Mouse (Mus musculus) cerebellum, postnatal 4 days (tissue): ENCODE measurements at regions not wholly inside any gene's neighbourhood (a gene's known extent, or its start where the extent isn't known, plus 50 kb on each side); places are given as distances from the start of the nearest gene placed in this dataset.

ENCODE experiments used
- DNase-seq, 2 experiments: peaks; one replicate each; pipeline ENCODE4 v3.0.0; 2022; ENCODE audit warnings: low spot score in 2 of 2, mixed read lengths in 1 of 2

DNA sequence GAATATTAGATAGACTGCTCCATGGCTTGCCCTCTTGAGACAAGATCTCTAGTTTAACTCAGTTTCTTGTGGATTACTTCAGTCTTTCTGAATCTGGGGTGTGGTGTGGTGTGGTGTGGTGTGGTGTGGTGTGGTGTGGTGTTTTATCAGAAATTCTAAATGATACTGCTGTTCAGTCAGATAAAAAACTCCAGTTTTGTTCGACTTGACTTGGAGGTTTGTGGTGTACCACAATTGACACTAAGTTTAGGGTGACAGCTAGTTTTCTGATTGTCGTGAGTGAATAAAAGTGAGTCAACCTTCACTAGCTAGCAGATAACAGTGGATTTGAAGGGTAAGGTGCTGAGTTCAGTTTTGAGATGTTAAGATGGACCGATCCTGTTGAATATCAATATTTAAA, 89.5 kb upstream of the Cdkn2b start:
- DNase-seq: no peak

DNA sequence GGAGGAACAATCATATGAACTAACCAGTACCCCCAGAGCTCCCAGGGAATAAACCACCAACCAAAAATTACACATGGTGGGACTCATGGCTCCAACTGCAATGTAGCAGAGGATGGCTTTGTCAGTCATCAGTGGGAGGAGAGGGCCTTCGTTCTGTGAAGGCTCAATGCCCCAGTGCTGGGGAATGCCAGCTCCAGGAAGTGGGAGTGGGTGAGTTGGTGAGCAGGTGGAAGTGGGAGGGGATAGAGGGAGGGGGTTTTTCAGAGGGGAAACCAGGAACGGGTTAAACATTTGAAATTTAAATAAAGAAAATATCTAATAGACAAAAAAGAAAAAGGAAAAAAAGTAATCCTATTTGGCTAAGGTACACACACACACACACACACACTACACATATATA, 88.4 kb upstream of the Cdkn2b start:
- DNase-seq: no peak

DNA sequence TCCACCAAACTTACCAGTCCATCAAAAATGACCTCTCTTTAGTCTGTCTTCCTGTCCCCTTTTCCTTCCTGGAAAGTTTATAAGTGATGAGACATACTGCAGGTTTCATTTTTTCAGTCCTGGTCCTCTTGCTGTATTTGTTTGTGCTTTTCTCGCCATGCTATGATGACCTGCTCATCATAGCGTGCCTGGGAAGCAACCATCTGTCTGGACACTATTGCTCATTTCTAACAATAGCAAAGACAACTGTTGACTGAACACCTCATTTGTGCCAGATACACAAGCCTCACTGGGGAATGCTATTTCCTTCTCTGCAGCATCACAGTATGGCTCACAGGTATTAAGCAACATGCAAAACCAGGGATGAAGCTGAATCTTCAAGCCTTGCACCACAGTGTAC, 85.2 kb upstream of the Cdkn2b start:
- no peak for DNase-seq

DNA sequence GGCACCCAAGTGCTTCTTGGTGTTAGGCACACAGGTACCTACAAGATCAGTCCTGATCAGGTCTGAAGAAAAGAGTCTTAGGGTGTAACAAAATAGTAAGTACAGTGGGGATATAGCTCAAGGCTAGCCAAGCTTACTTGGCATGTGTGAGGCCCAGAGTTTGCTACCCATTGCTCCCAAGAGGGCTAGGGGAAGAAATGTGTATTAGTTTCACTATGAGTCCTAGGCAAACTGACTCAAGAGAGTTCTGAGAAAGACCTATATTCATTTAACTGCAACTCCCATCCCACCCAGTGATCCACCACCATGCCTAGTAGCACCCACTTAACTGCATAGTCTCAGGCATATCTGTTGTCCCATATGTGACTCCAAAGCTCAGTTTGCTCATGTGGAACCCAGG, 84.5 kb upstream of the Cdkn2b start:
- no peak for DNase-seq

DNA sequence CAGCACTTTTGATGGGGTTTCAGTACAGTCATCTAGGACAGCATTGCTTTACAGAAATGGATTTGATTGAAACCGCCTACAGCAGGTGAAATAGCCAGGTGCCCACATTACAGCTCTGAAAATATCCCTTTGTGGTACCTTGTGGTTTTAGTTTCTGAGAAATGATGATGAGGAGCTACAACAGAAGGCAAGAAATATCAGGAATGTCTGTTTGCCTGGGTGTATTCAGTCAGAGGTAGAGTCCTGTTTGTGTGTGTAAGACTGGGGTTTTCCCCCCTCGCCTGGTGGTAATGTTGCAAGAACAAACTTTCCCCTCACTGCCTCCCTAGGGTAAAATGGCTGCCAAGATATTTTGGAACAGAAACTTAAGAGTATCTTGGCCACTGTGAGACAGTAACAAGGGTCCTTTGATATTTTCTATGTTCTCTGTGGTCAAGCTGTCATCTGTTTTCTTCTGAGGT, 82.4 kb upstream of the Cdkn2b start:
- DNase-seq: no peak

DNA sequence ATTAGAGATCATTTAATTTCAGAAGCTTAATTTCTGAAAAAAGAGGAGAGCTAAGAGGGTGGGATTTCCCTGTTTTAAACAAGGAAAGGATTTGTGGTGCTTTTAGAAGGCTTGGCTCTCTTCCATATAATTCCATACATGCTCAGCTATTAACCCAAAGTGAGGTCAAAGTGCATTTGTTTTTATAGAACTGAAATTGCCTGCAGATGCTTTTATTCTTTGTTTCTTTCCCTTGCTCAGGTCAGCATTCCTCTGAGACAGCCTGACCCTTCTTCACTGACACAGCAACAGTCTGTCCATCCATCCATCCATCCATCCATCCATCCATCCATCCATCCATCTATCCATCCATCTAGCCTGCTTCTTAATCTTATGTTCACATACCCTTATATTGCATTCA, 82.0 kb upstream of the Cdkn2b start:
- DNase-seq: no peak

DNA sequence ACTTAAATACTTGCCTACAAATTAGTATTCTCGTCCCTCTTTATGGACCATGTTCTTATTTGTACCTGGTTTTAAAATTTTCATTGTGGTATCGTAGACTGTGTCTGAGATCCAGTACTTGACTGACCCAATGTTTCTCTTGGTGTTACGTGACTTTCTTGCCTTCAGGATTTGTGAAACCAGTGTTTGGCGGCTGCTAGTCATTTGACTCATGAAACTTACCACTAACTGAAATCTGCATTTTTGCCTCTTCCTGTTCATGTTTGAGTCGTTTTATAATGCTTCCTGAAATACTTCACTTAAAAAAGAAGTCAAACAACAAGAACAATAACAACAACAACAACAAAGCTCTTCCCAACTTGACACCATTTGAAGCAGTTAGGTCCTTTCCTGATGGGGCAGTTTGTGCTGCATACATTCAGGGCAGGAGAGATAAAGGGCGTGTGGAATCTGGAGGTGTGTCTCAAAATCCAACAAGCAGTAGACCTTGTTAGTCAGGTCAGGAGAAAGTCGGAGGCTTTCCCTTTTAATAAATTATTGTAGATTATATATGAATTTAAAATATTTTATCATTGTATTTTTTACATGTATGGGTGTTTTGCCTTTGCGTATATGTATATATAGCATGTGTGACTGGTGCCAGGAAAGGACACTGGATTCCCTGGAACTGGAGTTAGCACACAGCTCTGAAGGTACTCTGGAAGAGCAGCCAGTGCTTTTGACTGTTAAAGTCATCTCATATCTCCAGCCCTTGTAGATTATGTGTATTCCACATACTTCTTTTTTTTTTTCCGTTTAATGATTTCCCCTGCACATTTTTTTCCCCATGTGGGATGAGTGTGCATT, 80.8 kb upstream of the Cdkn2b start:
- DNase-seq: no peak

DNA sequence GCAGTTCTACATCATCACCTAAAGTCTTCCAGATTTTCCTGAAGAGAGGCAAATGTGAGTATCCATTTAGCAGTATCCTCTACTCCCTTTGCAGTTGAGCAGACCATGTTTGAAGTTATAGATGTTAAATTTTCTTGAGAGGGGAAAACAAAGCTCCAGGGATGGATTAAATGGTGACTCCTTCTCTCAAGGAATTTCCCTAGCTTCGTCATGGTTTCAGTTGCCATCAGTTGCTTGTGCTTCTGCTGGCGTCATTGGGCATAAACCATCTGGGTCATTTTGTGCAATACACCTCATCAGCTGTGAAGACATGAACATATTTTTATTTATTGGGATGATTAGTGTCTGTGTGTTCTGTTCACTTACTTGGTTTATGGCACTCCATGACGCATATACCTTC, 72.7 kb upstream of the Cdkn2b start:
- no peak for DNase-seq

DNA sequence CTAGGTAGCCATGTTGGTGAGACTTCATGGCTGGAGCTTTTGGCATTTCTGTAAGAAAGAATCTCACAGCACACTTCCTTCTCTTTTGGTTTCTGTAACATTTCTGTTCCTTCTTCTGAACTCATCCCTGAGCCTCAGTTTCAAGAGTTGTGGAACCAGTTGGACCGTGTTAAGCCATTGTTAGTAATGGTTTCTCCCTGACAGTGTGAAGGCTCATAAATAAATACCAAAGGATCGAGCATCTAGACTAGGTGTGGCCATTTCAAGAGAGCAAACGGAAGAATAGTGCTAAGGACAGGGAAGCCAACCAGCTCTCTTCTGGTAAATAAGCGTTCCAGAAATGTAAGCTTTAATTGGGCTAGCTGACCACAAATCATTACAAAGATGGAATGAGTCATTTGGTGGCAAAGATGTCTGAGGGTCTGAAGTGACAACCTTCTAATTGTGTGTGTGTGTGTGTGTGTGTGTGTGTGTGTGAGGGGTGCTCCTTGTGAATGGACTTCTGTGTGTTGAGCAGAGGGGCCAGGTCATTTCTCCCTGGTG, 71.7 kb upstream of the Cdkn2b start:
- no peak for DNase-seq

DNA sequence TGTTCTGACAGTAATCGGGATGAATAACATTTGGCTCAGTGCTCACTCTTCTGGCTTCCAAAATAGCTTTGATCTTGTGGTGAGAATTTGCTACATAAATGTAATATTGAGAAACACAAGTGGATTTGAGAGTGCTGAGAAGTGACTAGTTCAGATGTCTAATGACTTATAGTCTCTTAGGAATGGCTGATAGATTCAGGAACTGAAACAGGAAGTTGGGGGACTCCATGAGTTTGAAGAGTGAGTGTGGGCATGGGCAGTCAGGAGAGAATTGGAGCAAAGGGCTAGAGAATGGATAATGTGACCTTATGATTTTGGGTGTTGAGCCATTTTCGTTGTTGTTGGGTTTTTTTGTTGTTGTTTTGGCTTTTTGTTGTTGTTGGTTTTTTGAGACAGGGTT, 70.9 kb upstream of the Cdkn2b start:
- no peak for DNase-seq

DNA sequence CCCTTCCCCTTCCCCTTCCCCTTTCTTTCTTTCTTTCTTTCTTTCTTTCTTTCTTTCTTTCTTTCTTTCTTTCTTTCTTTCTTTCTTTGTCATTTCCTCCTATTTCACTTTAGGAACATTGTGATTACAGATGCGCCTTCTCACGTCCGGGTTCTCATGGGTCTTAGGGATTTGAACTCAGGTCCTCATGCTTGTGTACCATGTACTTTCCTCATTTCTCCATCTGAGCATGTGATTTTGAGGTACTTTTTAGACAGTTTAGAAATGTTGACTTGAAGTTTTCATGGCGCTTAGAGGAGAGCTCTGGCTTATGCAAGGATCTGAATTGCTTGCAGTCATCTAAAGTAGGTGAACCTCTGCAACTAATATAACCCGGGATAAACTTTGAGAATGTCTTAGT, 70.2 kb upstream of the Cdkn2b start:
- no peak for DNase-seq

DNA sequence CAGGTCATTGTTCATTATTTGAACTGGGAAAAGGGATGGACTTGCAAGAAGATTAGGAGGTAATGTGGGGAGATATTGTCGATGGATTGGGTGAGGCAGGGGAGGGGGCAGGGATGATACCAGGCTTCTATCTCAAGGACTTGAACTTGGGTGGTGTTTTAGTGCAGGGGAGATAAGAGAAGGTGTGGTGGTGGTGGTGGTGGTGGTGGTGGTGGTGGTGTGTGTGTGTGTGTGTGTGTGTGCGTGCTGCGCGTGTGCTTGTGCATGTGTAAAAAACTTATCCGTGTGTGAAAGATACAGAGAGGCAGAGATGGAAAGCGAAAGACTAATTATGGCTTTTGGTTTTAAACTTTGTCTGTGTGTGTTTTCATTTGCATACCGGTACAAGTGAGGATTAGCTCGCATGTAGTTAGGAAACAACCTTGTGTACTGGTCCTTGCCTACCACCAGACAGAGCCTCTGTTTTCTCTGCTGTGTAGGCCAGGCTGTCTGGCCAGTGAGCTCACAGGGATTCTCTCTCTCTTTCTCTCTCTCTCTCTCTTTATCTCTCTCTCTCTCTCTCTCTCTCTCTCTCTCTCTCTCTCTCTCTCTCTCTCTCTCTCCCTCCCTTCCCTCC, 69.6 kb upstream of the Cdkn2b start:
- no peak for DNase-seq

DNA sequence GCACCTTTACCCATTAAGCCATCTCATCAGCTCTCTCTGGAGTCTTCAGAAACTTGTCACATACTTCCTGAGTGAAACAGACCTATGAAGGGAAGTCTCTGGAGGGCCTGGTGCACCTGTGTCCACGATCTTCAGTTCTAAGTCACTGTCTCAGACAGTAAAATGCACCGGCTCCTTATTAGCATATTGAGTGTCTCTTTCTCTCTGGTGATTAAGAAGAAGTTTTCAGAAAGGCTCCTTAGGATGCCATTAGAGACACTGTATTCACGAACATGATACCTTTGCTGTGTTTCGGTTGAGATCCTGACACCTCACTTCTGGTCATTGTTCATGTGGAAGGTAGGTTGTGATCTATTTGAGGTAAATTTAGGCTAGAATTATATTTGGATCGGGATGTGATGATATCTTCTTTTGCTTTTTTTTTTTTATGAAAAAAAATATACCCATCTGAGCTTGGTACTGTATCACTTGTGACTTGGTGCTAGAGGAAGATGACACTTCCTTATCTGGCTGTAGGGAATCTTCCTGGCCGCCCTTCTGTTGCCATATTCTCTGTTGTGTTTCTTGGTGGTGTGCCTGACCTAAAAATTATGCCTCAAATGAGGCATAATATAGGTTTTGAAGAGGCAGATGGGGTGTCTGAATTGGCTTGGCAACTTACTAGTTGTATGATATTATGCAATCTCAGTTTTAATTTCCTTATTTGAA, 68.9 kb upstream of the Cdkn2b start:
- no peak for DNase-seq

DNA sequence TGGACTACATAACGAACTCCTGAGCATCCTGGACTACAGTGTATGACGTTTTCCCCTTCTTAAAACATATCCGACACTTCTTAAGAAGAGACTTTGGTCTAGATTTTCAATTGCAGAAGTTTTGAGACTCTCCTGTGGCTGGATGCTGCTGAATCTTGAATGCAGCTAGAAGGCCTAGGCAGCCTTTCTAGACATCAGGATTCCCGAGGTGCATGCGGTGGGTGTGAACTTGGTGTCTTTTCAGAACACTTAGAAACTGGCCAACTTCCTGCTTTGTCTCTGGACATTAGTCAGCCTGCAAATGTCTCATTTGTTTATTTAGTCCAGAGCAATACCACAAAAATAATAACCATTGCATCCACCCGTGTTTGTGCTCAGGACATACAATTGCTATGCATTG, 61.8 kb upstream of the Cdkn2b start:
- DNase-seq: no peak

DNA sequence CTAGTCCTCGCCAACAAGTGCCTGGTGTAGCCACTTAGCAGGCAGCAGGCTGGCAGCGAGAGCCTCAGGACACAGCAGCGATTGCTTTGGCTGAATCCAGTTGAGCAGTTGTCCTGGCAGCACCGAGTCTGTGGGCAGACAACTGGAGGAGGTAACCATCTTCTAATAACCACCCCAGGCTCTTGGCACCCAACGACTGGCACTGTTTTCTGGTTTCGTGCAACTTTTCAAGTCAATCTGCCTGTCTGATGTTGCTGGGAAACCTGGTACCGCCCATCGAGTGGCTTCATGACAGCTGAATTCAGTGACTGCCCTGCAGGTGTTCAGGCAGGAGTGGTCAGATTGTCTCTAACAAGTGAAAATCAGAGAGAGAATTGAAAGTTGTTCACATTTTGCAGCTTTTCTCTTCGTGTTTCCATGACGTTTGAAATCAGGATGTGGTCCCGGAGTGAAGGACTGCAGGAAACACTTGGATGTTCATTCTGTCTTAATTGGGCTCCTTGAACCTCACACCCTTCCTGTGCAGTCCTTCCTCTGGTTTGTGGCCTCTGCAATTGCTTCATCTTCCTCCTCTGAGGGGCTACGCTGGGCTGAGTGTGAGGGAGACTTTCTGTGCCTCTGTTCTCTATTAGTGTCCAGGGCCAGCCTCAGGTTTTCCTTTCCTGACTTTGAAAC, 58.1 kb upstream of the Cdkn2b start:
- peak; percentile 25 to 49 for DNase-seq

DNA sequence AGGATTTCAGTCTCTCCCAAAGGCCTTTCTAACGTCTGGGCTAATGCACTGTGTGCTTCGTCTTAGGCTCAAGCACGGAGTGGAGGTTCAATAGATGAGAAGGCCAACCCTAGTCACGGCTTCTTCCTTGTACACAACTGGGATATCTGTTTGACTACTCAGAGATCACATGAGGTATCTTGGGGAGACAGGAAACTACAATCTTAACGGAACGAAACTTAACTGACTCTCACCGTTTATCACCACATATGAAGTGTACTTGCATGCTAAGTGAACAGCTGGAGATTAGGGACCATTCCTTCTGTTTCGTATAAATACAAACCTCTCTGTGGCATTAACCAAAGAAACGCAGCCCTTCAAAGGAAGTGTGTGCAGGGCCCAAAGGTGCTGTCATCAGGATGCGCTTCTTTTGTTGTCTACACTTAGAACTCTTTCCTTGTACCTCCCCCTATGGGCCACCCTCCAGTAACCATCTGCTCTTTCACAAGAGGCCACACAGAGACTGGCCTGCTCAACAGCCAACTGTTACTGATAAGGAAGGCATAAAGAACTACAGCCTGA, 55.8 kb upstream of the Cdkn2b start:
- no peak for DNase-seq

DNA sequence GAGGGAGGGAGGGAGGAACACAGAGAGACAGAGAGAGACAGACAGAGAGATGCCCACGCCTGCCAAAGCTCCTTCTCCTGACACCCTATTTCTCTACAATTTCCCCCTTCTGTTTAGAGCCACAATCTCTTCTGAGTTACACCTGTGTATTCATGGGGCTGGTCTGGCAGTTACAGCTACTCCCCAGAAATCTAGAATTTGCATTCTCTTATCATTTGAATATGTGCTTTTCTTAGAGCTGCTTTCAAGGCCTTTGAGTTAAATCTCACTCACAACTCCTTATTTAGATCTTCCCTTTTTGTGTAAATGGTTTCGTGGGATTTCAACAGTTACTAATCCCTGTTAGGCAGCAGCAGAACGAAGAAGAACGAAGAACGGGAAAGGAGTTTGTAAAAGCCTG, 55.0 kb upstream of the Cdkn2b start:
- DNase-seq: no peak

DNA sequence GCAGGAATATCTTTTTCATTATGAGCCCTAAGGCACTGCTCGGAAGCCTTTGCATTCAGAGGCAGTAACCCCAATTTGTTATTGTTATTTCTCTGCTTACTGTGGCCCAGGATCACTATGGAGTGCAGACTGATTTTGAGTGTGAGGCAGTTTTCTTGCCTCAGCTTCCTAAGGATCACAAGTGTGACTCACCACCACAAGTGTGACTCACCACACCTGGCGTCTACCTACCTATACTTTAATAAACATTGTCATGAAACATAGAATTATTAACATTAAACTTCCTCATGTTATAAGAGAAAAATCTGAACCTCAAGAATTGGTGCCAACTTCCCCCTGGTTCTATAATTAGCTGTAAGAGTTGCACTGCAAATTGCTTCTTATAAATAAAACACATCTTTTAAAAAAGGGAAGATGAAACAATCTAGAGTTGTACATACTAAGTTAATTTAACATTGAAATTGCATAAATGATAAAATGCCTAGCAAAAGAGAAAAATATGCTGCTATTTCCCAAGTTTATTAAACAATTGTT, 52.4 kb upstream of the Cdkn2b start:
- no peak for DNase-seq

DNA sequence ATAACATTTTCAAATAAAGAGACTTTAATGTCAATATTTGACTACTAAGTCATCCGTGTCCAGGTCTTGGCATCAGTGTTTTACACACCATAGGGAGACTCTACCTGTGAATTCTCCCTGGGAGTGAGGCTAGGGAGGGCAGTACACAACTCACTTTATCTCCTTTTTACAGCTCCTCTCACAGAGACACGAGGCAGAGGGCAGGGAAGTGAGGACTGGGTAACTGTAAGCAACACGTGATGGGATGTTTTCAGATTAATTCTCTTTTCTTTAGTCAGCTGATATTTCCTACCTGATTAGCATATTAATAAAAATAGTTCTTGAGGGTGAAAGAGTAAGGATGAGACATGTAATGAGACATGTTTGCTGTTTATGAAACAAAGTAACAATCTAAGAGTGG, 51.8 kb upstream of the Cdkn2b start:
- no peak for DNase-seq

DNA sequence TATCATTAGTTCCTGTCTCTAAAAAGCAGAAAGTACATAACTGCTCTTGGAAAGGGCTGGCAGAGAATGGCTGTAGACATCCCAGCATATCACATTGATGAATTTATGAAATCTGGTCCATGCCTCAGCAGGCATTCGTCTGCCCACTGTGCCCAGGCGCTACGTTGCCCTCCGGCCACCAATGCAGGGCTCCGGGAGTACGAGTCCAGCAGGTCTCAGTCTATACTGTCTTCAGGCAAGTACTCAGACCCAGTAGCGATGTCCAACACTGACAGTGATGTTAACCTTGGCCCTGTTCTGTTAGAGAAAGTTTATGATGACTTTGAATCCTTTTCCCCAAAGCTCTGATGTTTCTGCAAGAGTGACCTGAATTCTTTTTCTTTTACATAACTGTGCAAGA, 50.5 kb upstream of the Cdkn2b start:
- DNase-seq: no peak
